Mouse (Mus musculus) urinary bladder, adult 18-20 months (tissue): ENCODE data around the gene Dand5.

ENCODE experiments used
- DNase-seq, 2 experiments: peaks; one replicate each; pipeline ENCODE4 v3.0.0; 2022; ENCODE audit warnings: low spot score in 2 of 2, mixed read lengths in 2 of 2

Dand5 gene

GRCm38 (mm10) chr8:84771000-84771687 lies 51.5 kb downstream of the Dand5 start:
- DNase-seq, result no peak

DNA sequence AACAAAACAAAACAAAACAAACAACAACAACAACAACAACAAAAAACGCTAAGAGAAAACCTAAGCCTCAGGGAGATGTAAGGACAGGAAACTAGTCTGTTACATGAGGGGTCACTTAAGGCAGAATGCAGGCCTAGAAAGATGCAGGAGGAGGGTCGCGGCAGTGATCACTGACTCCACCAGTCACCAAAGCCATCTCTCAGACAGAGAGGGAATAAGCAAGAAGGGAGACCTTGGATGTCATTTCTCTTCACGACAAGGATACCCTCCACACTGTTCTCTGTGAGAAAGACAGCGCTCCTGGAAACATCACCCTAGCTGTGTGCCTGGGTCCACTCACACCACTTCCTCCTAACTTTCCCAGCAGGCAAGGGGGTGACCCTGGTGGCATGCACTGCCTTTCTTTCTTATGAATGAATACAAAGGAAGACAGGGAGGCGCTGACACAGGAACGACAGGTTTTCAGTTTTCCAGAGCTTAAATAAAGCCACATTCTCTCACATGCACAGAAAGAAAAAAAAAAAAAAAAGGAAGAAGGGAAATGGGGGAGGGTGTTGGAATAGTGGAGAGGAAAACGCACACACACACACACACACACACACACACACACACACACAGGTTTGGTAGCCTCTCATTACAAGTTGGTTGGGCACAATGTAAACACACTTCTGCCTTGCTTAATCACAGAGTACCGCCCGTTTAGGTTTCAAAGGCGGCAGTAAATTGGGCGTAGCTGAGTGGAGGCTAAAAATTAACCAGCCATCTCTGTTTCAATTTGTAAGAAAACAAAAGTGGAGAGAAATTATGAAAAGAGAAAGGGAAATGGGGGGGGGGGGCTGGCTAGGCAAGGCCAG lies 52.3 kb downstream of the Dand5 start:
- DNase-seq, result no peak

DNA sequence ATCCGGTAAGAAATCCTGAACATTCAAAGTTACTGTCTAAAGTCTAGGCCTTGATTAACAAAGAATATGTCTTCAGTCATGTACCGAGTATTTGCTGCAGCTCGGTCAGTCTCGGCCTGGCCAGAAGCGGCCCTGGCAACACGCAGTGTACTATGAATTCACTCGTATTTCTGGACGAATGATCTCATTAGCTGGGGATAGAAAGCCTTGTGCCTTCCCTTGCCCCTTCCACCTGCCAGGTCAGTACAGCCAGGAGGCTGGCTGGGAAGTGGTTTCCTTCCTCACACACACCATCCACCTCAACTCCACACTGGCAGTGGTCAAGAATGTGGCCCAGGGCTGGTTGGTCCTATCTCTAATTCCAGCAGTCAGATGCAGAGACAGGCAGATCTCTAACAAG lies 53.3 kb downstream of the Dand5 start:
- no peak for DNase-seq

- DNase-seq, result no peak
These were observed 54.1 kb downstream of the Dand5 start for GRCm38 (mm10) chr8:84768343-84769095.

DNA sequence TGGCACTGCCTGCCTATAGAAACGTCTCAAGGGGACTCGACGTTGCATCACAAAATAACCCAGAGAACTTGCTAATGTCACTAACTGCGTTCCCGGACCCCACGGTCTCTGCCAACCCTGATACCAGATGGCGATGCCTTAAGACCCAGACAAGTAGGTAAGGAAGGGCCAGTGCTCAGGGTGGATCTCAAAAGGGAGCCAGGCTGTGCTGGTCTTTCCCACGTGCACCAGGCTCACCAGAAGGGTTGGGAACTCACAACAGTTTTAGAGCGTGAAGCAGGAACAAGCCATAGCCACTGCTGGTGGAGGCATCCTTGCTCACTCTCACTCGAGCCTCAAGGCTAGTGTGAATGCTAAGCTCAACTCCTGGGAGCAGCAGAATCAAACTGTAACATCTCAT lies 55.4 kb downstream of the Dand5 start:
- no peak for DNase-seq

DNA sequence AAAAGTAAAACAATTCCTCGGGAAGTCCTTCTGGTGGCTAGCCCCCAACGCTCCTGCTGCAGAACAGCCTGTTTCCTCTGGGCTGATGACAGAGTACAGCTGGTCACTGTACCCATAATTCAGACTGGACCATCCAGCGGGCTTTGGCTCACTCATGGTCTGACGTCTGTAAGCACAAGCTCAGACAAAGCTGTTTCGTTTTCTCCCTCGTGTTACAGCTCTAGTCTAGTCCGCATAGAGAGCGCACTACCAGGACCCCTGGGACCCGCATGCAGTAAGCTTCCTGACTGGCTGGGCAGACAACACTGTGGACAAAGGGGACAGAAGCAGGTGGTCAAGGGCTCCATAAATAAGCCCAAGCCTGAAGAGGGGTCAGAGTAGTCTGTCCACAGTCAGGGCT lies 56.2 kb downstream of the Dand5 start:
- DNase-seq, result no peak

DNA sequence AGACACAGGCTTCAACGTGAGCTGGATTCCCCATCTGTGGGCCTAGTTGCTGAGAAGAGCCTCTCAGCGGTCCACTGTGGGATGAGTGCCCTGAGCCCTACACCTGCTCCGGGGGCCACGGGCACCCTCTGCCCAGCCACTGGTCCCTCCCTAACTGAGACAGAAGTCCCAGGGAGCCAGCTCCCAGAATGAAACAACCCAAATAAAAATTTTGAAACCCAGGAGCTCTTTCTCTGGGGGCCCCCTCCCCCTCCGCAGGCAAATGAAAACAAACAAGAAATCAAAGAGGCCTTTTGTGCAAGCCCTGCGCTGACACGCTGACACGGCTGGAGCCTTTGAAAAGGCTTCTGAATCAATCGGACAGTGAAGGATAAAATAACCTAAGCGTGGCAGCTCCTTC lies 57.0 kb downstream of the Dand5 start:
- DNase-seq, result no peak
